Mouse (Mus musculus): ENCODE measurements around the gene Cdk5r2.

The Cdk5r2 gene

GRCm38 (mm10) chr1:74851001-74851775, 3.5 kb upstream of the Cdk5r2 start:
- DNase-seq (ENCODE audit: low spot score) = no peak

DNA sequence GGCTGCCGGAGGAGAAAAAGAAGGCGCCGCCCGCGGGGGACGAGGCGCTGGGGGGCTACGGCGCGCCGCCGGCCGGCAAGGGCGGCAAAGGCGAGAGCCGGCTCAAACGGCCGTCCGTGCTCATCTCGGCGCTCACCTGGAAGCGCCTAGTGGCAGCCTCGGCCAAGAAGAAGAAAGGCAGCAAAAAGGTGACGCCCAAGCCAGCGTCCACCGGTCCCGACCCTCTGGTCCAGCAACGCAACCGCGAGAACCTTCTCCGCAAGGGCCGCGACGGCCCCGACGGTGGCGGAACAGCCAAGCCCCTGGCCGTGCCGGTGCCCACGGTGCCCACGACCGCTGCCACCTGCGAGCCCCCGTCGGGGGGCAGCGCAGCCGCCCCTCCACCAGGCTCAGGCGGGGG, 422 bp downstream of the Cdk5r2 start:
- peak; percentile 5 for DNase-seq (ENCODE audit: low spot score)

GRCm38 (mm10) chr1:74855651-74856438, 1.1 kb downstream of the Cdk5r2 start:
- DNase-seq (ENCODE audit: low spot score) = no peak

DNA sequence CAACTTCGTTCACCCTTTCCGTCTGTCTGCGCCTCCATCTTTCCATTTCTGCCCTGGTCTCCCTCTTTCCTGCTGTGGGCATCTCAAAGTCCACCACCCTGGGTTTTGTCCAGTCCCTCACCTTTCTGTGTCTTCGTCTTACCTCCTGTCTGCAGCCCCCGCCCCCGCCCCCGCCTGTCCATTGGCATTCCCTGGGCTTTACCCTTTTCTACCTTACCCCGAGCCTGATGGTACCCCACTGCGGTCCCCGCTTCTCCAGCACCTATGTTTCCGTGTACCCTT, 1.6 kb downstream of the Cdk5r2 start:
- DNase-seq (ENCODE audit: low spot score) = no peak

DNA sequence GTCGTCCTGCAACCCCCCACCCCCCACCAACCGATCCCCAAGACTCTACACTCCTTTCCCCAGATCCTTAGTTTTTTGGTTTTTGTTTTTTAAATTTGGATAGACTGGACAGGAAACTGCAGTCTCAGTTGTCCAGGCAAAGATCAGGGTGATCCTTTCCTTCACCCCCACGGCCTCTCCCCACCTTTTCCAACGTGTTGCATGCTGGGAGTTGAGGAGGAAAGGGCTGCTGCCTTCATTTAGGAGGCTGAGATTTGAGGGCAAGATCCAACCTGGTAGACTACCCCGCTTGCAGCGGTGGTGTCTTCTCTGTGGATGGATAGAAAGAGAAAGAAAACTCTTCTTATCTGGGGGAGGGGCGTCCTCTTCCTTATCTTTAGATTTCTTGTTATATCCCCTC, 2.1 kb downstream of the Cdk5r2 start:
- DNase-seq (ENCODE audit: low spot score) = no peak

- DNase-seq (ENCODE audit: low spot score) = no peak
Measured at GRCm38 (mm10) chr1:74857201-74857600, 2.5 kb downstream of the Cdk5r2 start.

- no peak for DNase-seq (ENCODE audit: low spot score)
Measured at GRCm38 (mm10) chr1:74857677-74858076, 2.9 kb downstream of the Cdk5r2 start.

DNA sequence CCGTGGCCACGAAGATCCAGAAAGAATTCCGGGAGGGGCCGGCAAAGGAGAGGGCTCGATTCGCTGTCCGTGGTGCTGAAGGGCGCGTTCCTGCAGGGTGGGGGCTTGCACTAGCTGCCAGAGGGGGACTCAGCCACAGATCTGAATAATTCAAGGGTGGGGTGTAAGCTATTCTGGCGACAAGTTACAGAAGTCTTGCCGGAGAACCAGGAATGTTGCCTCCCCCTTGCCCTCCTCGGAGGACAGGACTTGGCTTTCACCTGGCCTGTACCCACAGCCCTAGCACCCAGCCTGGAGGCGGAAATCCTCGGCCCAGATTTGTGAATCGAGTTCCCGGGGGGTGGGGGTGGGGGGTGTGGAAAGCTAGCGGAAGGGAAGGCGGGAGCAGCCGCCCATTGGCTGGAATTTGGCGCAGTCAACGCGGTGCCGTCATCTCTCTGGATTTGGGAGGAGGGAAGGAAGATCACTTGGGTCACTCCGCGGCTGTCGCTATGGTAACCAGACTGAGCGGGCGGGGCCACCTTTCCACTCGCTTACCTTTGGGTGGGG, 3.5 kb downstream of the Cdk5r2 start:
- peak; percentile 36 for DNase-seq (ENCODE audit: low spot score)

GRCm38 (mm10) chr1:74858805-74859204, 4.1 kb downstream of the Cdk5r2 start:
- no peak for DNase-seq (ENCODE audit: low spot score)

DNA sequence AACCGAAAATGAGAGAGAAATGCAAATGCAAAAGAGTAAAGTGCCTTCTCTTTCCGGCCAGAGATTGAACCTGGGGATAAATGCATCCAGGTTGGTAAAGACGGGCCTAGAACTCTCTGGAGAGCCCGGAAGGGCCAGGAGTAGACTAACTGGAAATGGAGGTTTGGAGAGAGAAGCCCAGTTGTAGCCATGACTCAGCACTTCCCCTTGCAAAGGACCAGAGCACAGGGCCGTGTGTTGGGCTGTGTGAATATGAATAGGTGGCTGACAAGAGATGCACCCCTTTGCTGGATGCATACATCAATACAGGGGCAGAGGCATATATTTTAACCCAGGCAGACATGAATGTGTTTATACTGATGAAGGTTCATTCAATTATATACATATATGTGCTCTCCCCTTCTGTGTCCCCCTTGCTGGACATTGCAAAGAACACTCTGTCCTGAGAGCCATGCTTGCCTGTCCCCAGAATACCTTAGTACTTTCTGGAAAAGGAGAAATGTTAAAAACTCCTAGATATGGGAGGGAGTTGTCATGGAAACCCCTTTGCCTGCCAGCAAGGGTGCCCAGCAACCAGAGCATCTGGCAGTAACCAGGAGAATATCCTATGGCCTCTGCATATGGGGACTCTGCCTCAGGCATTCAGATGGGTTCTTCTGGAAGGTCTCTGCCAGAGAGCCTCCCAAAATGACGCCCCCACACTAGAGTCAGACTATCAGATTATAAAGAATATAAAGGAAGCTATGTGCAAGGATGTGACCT, 4.7 kb downstream of the Cdk5r2 start:
- no peak for DNase-seq (ENCODE audit: low spot score)

GRCm38 (mm10) chr1:74861783-74862182, 7.0 kb downstream of the Cdk5r2 start:
- no peak for DNase-seq (ENCODE audit: low spot score)

- DNase-seq (ENCODE audit: low spot score) = no peak
Measured at GRCm38 (mm10) chr1:74872218-74872617, 17.5 kb downstream of the Cdk5r2 start.

GRCm38 (mm10) chr1:74877199-74877598, 22.5 kb downstream of the Cdk5r2 start:
- no peak for DNase-seq (ENCODE audit: low spot score)

DNA sequence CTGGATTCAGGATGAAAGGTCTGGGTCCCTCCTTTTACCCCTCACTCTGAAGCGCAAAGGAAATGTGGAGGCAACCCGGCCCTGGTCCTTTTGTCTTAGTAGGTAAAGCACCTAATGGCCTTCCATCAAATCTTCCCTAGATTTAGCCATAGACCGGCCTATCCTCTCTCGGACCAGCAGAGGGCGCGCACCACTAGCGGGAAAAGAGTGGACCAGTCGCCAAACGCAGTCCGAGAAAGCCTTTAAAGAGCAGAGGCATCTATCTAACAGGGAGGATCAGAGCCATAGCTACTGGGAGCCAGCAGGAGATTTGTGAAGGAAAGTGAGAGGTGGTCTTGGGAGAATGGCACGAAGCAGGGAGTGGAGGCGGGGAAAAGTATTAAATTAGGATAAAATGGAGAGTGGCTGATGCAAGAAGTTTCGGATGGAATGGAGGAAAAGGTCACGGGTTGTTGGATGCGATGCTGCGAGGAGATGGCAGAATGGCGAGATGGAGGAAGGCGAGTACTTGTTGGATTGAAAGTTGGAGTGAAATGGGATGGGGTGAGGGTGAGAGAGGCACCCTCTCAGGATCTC, 26.1 kb downstream of the Cdk5r2 start:
- DNase-seq (ENCODE audit: low spot score) = peak; percentile 28

- DNase-seq (ENCODE audit: low spot score) = no peak
Measured at GRCm38 (mm10) chr1:74882055-74882734, 27.5 kb downstream of the Cdk5r2 start.

DNA sequence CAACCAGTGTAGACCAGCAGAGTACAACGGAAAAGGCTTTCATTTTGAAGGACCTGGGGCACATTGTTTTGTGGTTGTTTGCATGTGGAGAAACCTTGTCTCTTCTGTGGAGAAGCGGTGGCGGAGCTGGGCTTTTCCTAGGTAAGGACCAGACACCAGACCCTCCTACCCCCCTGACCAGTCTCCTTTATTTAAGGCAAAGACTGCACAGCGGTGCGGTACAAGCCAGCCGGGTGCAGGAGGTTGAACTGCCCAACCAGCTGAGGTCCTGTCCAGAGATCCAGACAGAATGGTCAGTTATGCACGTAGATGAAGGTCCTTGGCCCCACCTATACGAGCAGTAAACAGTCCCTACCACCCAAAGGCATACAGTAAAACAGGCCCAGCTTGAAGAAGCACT, 28.1 kb downstream of the Cdk5r2 start:
- no peak for DNase-seq (ENCODE audit: low spot score)

GRCm38 (mm10) chr1:74883441-74883840, 28.7 kb downstream of the Cdk5r2 start:
- no peak for DNase-seq (ENCODE audit: low spot score)

DNA sequence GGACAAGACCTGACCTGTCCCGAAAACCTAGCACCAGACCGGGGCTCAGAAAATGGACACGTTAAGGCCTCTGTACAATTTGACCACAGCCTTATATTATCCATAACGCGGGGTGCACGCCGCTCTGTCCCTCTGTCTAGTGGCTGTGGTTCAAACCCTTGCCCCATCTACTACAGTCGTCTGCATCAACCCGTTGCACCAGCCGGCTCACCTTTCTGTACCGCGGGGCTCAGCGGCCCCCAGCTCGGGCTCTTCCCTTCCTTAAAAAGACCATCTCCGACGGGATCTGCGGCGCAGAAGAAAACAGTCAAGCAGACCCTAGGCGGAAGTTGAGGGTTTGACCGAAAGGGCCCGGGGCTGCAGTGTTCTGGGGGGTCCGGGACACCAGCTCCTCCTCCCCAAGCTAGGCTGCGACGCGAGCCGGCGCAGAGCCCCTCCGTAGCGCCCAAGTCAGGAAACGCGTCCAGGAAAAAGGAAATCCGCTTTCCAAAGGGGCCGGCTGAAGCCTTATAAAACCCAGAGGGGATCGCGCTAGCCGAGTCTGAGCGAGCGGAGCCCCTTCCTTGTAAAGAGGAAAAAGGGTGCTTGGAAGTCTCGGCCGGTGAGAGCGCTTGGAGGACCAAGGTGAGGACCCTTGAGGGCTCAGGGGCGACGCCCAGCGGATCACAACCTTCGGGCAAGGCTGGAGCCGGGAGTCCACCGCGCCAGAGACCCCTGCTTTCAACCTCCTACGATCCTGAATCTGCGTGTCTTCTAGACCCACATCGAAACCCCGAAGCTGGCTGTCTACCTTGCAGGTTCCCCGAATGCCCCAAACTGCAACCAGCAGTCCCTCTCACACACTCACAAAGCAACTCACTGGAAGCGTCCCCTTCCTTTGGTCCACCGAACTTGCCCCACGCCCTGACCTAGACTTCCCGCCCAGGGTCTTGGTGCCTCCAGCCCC, 29.7 kb downstream of the Cdk5r2 start:
- no peak for DNase-seq (ENCODE audit: low spot score)

GRCm38 (mm10) chr1:74885369-74886042, 30.8 kb downstream of the Cdk5r2 start, which contains the start of gene Fev:
Gene Fev (minus strand): TSS chr1:74885419.
- no peak for DNase-seq (ENCODE audit: low spot score)

DNA sequence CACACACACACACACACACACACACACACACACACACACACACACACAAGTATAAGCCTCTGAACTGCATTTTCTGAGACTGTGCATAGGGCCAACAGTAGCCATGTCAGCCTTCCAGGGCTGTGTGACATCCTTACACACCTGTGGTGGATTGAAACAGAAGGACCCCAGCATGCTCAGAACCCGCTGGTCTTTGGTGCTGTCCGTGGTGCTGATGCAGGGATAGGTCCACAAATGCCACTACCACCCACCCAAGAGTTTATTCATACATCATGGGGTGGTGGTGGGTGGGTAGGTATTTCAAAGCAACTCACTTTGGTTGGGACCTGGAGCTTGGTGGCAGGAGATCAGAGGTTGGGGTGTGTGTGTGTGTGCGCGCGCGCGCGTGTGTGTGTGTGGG, 36.8 kb downstream of the Cdk5r2 start:
- no peak for DNase-seq (ENCODE audit: low spot score)

Data from ovary, postnatal 10 days (tissue).